Mouse (Mus musculus): ENCODE measurements around the gene Erbb3.

DNA sequence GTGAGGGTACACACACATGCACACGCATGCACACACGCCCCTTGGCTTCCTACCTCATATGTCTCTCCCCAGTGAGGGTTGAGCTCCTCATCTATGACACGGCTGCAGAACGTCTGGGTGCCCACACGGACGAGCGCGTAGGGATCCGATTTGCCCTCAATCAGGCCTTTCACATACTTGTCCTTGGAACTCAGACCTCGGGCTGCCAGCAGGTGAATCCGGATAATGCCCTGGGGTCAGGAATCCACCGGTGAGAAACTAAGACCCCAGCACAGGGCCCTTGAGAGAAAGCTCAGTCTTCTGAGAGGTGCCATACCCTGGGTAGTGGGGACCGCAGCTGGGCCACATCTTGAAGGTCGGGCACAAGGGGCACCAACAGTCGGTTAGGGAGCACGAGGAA, 68.9 kb downstream of the Erbb3 start:
- TF ChIP-seq CTCF (IDR thresholded peaks at IDR 0.05; ENCODE audit: low read depth, low read length) = no peak
- no peak for TF ChIP-seq POLR2A (IDR thresholded peaks at IDR 0.05; ENCODE audit: borderline replicate concordance, low read depth, low read length)

All from bone marrow macrophage, adult 2 months (primary cell).